Mouse (Mus musculus) inflammation-experienced regulatory T-cells, adult 6 months (primary cell): ENCODE data around the gene Pabpc4l. TPM values are rescaled to one million over a fixed set of nuclear protein-coding genes. Genes with fewer than 3 reads are reported as not detected.
"Not testable (repeated sequence)": the region's sequence is repeated elsewhere in the genome, so short reads cannot be mapped to it uniquely, and the experiment has no call there.

ENCODE experiments used
- ATAC-seq: one replicate; pipeline ENCODE4 v1.8.0; 2017
- polyA plus RNA-seq, 3 experiments: library from polyadenylated mRNA; unstranded; fragments of 100-300 nt; shearing (Covaris generic); gene quantifications; one replicate each; pipeline ENCODE4 v1.2.1; 2017

The Pabpc4l gene
- not detected for polyA plus RNA-seq

- ATAC-seq = no peak
These were observed at the start of gene Pabpc4l for GRCm38 (mm10) chr3:46447481-46448265. Gene Pabpc4l, minus strand, starts transcription at chr3:46448219.

GRCm38 (mm10) chr3:46490989-46491259, 42.9 kb upstream of the Pabpc4l start:
- no peak for ATAC-seq

- ATAC-seq = no peak
These were observed 42.3 kb upstream of the Pabpc4l start for GRCm38 (mm10) chr3:46490132-46490988.

- not testable (repeated sequence) for ATAC-seq
These were observed 38.1 kb upstream of the Pabpc4l start for GRCm38 (mm10) chr3:46486091-46486490.

GRCm38 (mm10) chr3:46448266-46448532, 180 bp upstream of the Pabpc4l start:
- ATAC-seq = no peak

GRCm38 (mm10) chr3:46431416-46431815, 16.6 kb downstream of the Pabpc4l start:
- ATAC-seq = no peak
